Mouse (Mus musculus) hindbrain, embryonic 13.5 days (tissue): ENCODE measurements at regions not wholly inside any gene's neighbourhood (a gene's known extent, or its start where the extent isn't known, plus 50 kb on each side); places are given as distances from the start of the nearest gene placed in this dataset.

Experiments
- ATAC-seq: fragments of 200-750 bp; cut with Nextera tagmentation; 2 replicates; pipeline ENCODE4 v1.8.0; 2017; ENCODE audit warnings: moderate TSS enrichment; ENCODE audit not compliant: low FRiP score
- H3K27ac ChIP-seq: fragments of 300-500 bp; sonication (generic); 2 replicates; pipeline ENCODE4 v1.5.1; 2015; ENCODE audit warnings: inconsistent platforms, mild to moderate bottlenecking, moderate library complexity
- H3K27me3 ChIP-seq: fragments of 300-500 bp; sonication (generic); 2 replicates; pipeline ENCODE4 v1.6.1; 2015; ENCODE audit warnings: mild to moderate bottlenecking, inconsistent platforms
- H3K36me3 ChIP-seq: fragments of 300-500 bp; sonication (generic); 2 replicates; pipeline ENCODE4 v1.6.1; 2015; ENCODE audit warnings: mild to moderate bottlenecking, inconsistent platforms
- H3K4me1 ChIP-seq: fragments of 300-500 bp; sonication (generic); replicated peaks from 2 replicates; pipeline ENCODE4 v1.6.1; 2015; ENCODE audit warnings: inconsistent platforms
- H3K4me2 ChIP-seq: fragments of 300-500 bp; sonication (generic); 2 replicates; pipeline ENCODE4 v1.6.1; 2015; ENCODE audit warnings: inconsistent platforms, mild to moderate bottlenecking, moderate library complexity
- H3K4me3 ChIP-seq: fragments of 300-500 bp; sonication (generic); 2 replicates; pipeline ENCODE4 v1.5.1; 2015; ENCODE audit warnings: mild to moderate bottlenecking, inconsistent platforms
- H3K9ac ChIP-seq: fragments of 300-500 bp; sonication (generic); 2 replicates; pipeline ENCODE4 v1.6.1; 2015; ENCODE audit warnings: mild to moderate bottlenecking, inconsistent platforms
- H3K9me3 ChIP-seq: fragments of 300-500 bp; sonication (generic); 2 replicates; pipeline ENCODE4 v1.6.1; 2016; ENCODE audit warnings: inconsistent platforms
- WGBS: fragments of 180-500 bp; shearing (Covaris S2); methylation state at CpG from one replicate; pipeline ENCODE4 v1.1.7; 2015; 5-methylcytosine and 5-hydroxymethylcytosine counted together

DNA sequence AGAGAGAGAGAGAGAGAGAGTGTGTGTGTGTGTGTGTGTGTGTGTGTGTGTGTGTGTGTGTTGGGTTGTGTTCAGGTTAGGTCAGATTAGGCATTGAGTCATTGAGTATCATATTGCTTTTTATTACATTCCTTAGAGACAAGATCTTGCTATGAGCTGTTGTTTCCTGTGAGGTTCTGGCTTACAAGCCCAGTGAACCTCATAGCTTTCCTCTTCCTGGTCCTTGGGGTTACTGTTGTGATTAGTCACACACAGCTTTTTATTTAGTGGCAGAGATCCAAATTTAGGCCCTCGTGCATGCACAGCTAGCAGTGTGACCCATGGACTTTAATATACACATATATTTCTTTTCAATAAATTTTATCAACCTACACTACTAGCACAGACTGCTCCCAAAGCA lies 120.3 kb upstream of the Gm12666 start:
- Histone ChIP-seq H3K27me3 (no peaks in the 10 kb centered on the region), H3K9ac (no peak overlapping the region), H3K4me2 (no peak overlapping the region), H3K36me3 (no peaks in the 10 kb centered on the region), H3K27ac (no peak overlapping the region), H3K4me3 (no peak overlapping the region), H3K9me3 (no peaks in the 10 kb centered on the region), H3K4me1 (no peaks in the 10 kb centered on the region)
- ATAC-seq: no peak
- WGBS: 50% methylated on average over 1 of the region's 1 CpGs

DNA sequence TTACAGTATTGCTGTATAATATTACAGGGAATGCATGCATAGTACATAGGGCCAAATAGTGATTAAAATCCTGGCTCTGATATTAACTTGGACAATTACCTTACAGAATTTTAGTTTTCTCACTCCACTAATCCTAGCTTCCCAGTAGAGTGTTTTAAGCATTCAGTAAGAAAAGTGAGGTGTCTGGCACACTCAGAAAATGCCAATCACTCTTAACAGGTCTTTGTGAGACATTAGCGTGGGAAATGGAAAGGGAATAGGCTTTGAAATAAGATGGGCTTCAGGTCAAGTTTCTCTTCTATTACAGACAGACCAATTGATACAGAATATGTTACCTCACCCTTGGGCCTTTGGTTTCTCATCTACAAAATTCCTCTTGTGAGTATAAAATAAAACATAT lies 74.3 kb upstream of the Gm12666 start:
- H3K9ac ChIP-seq: no peak overlapping the region
- H3K4me2 ChIP-seq: no peak overlapping the region
- no peaks in the 10 kb centered on the region for H3K27me3 ChIP-seq
- H3K36me3 ChIP-seq: no peaks in the 10 kb centered on the region
- no peak for ATAC-seq
- H3K27ac ChIP-seq: no peak overlapping the region
- H3K9me3 ChIP-seq: no peaks in the 10 kb centered on the region
- 73% methylated on average over 1 of the region's 1 CpGs for WGBS
- H3K4me1 ChIP-seq: no peaks in the 10 kb centered on the region
- no peak overlapping the region for H3K4me3 ChIP-seq

DNA sequence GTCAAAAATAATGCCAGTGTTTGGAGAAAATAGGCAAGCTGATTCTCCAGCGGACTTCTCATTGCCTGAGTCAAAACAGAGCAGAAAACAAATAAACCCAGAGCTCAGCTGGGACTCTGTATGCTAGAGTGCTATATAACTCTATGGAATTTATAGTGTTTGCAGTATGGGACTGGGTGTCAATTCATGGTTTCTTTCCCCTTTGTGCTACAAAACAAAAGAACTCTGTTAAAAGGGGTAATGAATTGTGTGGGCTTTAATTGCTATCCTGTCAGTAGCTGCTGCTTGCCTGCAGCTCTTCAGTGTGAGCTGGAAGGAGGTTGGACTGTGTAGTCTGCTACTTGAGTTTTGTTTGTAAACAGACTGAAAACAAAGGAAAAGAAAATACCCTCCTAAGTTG lies 55.3 kb upstream of the Gm12666 start:
- Histone ChIP-seq H3K9ac (no peak overlapping the region), H3K4me1 (no peaks in the 10 kb centered on the region), H3K9me3 (no peaks in the 10 kb centered on the region), H3K4me3 (no peak overlapping the region), H3K27me3 (no peaks in the 10 kb centered on the region), H3K27ac (no peak overlapping the region), H3K36me3 (no peaks in the 10 kb centered on the region), H3K4me2 (no peak overlapping the region)
- ATAC-seq: 0 out of 2 replicates have a peak, but pooled peaks have one; percentile 57
- WGBS: 8% methylated on average over 1 of the region's 1 CpGs
